Mouse (Mus musculus) frontal cortex, adult (tissue): ENCODE results near the gene Ptov1.

Experiments
- ATAC-seq: cut with Nextera tagmentation; 2 replicates; pipeline ENCODE4 v1.9.2; 2017; ENCODE audit warnings: mild to moderate bottlenecking, moderate library complexity, mixed read lengths; ENCODE audit not compliant: low TSS enrichment

The Ptov1 gene

DNA sequence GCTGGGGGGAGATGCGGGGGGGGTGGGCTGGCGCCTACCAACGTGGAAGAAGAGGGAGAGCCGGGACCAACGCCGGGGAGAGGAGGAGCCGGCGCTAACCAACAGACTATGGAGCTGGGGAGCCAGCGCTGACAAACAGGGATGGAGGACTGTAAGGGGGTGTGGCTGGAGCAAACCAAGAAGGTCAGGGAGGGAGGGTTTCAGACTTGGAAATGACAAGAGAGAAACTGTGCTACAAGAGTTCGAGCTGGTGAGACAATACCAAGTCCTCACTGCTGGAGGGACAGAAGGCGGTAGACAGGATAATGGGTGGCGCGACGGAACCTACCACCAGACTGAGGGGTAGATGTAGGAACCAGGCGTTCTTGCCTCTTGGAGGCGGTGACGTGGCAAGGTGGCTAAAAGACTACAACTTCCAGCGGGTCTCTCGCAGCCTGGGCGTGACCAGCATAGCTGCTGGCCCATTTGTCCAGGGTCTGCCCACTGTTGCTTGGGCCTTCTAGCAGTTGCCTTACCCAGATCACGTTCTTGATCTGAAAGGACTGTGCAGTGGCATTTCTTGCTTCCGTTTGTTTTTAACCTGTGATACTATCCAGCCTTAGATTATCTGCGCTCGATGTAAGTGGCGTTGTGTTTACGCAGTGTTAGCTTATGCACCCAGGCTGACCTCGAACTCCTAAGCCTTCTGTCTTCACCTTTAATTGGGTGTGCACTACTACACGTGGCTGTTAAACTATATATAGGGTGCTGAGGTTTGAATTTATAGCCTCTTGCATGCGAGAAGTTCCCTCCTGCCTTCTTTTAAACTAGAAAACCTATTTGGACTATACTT is at the start of gene Ptov1:
TSS of gene Ptov1 (minus strand) at position 92 of the 832 bp plus-strand sequence.
- peak; percentile 90 for ATAC-seq

DNA sequence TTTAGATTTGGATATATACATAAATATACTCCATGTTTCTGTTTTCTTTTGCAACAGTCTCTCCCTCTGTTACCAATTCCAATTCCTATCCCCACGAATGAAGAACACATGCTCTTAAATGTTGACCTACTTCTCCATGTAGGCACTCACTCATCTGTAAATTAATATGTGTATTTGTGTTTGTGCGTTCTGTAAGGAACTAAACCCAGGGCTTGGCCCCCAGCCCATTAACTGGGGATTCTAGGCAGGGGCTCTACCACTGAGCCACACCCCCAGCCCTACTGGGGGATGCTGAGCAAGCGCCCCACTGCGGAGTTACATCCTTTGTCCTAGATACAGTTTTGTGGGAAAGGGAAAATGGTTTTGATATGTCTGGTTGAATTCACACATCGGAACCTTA is 49.5 kb upstream of the Ptov1 start:
- no peak for ATAC-seq

DNA sequence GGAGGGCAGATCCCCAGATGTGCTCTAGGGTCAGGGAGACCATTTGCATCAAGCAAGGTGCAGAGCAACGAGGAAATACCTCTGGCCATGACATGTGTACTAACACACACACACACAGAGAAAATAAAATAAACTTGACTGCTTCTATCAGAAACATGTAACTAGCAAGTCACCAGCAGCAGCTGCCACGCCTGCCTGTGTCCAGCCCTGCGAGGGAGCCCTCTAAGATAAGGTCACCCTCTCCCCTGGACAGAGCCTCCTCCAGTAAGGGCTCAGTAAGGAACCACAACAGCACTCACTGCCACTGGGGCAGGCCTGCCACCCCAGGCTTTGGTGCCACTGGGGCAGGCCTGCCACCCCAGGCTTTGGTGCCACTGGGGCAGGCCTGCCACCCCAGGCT is 48.6 kb upstream of the Ptov1 start:
- ATAC-seq, result no peak

DNA sequence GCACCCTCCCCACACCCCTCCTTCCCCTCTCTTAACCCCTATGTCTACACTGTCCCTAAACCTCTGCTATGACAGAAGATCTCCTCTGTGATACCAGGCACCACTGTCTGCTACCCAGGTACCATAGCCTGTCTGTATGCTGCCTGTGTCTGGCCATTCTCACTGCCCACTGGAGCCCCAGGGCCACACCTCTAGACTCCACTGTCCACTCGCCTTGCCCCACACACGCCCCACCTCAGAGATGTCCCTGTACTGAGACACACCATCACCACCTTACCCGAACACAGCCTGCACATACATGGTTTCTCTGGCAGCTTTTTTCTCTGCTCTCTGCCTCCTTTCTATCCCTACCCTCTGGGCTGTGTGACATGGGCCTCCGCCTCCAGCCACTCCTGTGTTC is 47.3 kb upstream of the Ptov1 start:
- ATAC-seq, result no peak

DNA sequence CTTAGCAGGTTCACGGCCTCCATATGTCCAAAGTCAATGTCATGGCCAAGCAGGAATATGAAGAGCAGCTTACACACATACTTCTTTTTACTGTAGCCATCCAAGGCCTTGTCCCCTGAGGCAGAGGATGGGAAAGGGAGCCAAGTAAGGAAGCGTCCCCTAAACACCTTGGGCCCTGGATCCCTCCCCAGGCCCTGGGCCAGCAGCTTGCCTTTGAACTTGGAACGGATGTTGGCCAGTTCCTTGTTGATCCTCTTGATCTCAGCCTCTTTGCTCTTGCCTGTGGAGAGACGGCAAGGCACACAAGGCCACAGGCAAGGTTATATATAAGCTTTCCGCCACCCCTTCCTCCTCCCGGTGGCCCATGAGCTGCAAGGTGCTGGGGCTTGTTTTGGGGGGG is 46.6 kb upstream of the Ptov1 start:
- ATAC-seq, result no peak

DNA sequence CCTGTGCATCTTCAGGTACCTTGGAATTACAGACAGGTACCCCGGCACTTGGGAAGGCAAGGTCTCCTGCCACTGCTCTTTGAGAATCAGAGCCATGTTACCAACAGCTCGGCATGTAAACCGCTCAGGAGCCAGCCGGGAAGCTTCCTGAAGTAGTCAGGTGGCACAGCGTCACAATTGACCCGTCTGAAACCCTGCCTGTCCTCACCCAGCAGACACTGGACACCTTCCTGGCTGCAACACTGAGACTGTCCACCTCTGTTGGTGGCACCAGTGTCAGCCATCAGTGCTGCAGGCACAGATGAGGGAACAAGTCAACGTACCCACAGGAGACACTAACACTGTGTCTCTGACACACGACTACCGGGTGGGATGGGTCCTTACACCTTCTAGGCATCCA is 45.7 kb upstream of the Ptov1 start:
- ATAC-seq, result no peak

DNA sequence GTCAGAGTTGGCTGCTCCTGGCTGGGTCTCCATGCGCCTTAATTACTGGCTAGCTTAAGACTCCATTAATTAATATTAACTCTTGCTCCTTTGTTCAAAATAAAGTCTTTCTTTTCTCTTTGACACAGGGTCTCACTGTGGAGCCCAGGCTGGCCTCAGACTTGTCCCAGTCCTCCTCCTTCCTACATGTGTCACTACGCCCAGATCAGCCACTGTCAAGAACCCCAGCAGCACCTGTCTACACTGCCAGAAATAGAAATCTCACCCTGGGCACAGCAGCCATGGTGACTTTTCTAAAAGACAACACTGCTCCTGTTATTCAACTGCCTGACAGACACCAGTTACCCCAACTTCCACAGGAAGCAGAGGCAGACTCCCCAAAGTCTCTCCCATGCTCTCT is 44.8 kb upstream of the Ptov1 start:
- ATAC-seq, result no peak

DNA sequence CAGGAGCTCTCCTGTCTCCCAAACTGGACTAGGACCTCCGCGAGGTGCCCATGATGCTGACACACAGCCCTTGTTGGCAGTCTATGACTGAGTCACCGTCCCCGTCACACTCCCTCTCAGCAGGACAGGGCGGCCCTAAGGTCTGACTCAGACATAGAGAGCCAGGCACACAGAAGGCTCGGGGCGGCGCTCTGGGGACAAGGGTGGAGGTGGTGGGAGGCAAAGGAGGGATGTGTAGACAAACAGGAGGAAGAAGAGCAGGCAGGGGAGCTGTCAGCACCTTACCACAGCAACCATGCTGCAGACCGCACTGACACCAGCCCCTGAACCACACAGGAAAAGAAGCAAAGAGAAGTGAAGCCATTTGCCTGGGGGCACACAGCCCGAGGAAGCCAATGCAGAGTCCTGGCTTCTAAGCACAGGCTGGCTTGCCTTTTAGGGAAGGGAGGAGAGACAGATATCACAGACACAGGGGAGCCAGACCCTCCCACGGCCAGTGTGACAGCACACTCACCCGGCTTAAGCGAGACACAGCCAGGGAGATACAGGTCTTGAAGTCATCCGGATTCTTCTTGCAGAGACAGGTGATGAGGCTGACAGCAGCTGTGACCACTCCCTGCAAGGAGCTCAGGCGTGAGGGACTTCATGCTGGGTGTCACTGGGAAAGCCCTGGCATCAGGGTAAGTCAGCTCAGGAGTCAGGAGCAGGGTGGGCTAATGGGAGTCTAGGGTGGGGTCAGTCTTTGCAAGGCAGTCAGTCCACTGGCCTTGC is 39.3 kb upstream of the Ptov1 start:
- peak; percentile 18; the same call in 1 of the 2 replicates for ATAC-seq

DNA sequence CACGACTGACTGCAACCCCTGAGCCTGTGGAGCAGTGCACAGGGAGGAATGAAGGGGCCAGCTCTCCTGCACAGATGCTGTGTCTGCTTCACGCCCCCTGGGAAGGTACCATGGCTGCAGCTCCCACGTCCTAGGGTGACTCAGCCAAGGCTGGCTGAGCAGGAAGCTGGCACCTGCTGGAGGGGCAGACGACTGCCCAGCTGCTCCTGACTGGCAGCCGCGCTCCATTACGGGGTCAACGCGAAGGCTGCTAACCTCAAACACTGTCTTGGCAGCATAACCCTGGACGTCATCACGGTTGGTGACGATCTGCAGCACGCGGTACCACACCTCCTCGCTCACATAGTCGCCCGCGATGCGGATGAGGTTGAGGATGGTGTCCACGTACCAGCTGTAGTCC is 35.8 kb upstream of the Ptov1 start:
- ATAC-seq, result peak; percentile 42; the same call in 1 of the 2 replicates

DNA sequence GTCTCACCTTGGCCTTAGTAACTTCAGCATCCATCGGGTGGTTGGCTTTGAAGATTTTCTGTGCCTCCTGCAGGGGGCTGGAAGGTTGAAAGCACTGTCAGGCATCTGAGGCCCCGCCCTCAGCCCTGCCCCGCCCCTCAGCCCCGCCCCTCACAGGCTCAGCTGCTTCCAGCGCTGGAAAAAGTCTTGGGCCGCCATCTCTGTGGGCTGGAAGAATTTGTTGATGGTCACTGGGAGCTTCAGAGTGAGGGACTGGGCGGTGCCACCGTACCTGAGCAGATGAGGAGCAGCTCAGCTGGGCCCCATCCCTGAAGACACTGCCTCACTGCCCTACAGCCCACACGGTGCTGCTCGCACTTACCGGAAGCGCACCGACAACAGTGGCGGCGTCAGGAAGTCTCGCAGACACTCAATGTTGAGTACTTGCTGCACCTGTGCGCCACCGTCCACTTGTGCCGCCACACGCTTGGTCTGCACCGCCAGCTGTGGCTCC is 31.7 kb upstream of the Ptov1 start:
- ATAC-seq, result no peak

DNA sequence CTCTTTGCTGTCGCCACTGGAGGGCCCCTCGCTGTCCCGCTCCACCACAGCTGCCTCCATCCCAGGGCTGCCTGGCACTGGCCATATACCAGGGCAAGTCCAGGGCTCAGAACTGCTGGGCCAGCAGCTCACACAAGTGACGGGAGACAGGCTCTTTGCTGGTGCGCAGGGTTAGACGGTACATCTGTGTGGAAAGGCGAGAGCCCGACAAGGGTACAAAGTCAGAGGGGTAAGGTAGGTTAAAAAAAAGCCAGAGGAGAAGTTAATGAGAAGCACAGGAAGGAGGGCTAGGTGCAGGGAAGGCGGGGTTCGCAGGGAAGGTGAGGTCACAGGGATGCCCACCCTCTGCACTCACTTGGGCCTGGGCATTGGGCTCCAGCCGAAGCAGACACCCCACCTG is 31.0 kb upstream of the Ptov1 start:
- ATAC-seq, result no peak

DNA sequence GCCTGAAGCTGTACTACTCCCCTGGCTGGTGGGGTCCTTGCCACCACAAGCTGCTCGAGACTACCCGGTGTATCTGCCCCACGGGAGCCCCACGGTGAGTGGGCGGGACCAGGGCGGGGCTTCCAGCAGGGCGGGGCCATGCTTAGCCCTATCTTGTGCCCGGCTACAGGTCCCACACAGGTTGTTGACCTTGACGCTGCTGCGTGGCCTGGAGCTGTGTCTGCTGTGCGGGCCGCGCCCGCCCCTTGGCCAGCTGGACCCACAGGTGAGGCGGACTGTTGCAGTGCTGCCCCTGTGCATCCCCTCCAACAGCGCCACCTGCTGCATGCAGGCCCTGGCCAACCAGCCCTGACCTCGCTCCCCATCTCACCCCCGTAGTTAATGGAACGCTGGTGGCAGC is 29.0 kb upstream of the Ptov1 start:
- no peak for ATAC-seq

DNA sequence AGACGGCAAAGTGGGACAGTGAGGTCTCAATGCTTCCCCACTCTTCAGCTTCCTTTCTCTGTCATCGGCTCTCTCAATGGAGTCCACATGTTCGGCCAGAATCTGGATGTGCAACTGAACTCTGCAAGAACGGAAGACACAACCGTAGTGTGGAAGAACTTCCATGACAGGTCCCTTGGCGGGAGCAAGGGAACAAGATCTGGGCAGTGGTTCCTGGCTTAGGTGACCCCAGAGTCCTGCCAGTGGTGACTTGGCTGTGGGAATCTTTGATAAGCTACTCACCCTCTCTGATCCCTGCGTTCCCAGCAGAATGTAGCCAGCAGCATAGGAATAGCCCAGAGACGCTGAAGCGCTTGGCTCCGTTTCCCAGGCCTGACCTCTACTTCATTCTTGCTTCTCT is 26.9 kb upstream of the Ptov1 start:
- ATAC-seq, result no peak

DNA sequence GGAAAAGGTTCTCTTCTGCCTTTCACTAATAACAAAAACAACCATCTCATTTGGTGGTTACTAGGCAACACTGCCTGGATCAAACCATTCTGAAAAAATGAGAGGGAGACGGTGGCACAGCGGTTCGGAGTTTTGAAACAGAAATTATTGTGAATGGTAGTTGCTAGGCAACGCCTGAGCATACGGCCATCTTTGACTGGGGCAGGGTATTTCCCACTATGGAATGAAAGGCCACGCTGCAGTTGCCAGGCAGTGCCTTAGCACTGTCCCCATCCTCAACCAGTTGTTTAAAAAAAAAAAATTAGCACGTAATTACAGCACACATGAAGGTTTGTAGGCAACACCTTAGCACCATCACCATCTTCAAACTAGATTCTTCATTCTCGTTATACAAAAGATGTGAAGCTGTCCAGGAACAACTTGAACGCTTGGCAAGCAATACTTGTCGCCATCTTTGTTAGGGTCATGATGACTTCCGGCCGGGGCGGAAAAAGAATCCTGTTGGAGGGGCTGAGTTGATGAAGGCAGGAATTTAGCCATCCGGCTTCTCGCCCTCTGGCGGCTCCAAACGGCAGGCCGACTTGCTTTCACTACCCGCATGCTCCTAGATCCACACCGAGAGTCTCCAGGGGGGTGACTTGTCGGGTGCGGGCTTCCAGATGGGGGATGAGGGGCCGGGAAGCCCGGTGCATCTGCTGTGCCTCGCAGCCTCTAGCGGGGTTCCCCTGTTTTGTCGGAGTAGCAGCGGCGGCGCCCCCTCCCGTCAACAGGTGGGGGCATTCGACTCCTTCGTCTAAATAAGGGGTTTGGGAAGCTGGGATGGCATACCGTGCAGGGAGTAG is 26.2 kb upstream of the Ptov1 start, which contains the start of gene Fuz:
TSS of gene Fuz (plus strand) at position 487 of the 842 bp plus-strand sequence.
- ATAC-seq, result peak; percentile 59

DNA sequence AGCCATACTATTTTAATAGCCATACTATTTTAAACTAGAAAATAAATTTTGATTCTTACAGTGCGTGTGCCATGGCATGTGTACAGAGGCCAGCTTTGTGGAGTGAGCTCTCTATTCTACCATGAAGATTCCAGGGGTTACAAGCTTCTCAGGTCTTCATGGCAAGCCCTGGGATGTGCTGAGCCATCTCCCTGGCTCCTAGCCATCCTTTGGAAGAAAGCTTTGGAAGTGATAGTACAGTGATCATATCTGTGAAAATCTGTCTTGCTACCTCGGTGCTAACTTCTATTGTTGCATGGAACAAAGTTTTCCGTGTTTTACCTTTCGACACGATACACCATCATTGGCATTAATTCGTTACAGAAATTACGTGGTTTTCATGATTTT is 25.6 kb upstream of the Ptov1 start:
- no peak for ATAC-seq

DNA sequence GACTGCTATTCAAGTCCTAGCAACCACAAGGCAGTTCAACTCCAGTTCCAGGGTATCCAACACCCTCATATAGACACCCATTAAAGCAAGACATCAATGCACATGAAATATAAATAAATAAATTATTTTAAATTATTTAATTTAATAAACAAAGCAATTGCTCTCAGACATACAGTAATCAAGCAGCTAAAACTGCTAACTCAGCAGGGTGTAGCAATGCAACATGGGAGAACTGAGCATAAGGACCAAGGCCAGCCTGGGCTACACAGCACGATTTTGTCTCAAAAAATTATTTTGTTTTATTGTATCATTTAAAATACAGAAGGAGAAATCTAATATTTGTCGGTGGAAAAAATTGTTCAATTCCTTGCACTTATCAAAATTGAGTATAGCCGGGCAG is 24.6 kb upstream of the Ptov1 start:
- no peak for ATAC-seq

DNA sequence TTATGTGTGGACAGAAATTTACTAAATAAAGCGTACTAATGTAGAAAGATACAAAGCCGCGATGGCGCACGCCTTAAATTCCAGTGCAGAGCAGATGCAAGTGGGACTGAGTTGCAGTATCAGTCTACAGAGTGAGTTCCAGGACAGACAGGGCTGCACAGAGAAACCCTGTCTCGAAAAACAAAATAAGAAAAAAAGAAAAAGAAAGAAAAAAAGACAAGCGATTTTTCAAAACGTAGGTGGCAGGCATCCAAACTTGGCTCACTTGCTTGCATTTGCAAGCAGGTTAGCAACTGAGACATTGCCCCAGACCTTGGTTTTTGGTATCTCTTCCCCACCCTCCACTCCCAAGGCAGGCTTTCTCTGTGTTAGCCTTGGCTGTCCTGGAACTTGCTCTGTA is 23.6 kb upstream of the Ptov1 start:
- ATAC-seq, result no peak

DNA sequence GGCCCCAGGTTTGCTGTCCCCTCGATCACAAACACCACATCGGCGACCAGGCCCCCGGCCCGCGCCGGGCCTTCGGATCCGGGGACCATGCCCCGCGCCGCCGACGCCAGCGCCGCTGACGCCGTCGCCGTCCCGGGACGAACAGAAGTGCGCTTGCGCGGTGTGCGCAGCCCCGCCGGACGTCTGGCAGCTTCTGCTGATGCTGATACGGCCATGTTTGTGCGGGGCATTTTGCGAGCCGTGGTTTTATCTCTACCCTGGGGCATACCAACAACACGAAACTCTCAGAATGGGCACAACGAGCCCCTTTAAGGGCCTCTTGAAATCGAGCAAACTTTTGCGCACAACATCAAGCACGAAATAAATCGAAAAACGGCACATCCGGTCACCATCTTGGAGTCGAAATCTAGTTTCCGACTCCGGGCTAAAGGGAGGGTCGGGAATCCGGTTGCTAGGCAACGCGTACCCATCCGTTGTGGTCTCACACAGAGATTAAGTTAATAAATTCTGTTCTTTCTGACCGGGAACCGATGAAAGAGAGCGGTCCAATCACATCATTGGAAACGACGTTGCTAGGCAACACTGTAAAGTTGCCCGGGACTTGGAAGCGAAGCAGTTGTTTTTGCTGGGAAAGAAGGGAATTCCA is 22.8 kb upstream of the Ptov1 start, which contains the start of gene Med25:
TSS of gene Med25 (minus strand) at position 437 of the 646 bp plus-strand sequence.
- ATAC-seq, result peak; percentile 60

DNA sequence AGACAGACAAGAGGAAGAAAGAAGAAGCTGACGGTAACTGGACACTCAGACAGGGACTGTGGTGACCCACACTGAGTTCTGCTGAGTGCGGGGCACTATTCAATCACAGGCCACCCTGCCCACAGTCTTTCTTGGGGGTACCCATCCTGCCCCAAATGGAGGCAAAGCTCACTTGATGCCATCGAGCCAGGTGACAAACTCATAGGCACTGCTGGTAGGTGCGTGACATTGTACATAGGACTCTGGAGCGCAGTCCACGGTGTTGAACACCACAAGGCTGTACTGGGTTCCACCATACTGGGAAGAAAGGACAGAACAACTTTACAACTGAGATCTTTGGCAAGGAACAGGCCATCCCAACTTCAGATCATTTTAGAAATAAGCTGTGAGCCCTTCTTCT is 22.0 kb upstream of the Ptov1 start:
- no peak for ATAC-seq

DNA sequence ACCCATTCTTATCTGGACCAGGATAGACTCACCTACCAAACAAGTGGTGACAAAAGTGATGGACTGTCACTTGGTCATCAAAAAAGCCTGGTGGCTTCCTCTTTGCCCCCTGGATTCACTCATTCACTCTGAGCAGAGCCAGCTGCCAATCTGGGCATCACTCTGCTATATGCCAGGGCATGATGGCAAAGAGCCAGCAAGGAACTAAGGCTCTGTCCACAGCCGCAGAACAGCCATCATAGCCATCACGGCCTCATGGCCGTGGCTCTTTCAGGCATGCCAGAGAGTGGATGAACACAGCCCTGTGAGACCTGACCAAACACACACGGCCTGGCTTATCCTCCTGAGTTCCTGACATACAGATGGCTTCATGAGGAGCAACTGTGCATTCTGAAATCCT is 21.1 kb upstream of the Ptov1 start:
- ATAC-seq, result no peak

DNA sequence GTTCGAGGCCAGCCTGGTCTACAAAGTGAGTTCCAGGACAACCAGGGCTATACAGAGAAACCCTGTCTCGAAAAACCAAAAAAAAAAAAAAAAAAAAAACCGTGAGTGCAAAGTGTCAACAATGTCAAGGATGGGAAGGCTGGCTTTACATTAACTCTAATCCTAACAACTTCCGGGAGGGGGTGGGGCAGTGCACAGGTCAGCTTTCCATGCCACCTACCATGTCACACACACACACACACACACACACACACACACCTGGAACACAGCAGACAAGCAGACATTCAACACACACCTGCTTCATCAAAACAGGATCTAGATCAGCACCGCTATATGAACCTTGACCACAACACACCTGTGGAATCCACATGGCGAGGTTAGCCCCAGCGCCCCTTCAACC is 20.6 kb upstream of the Ptov1 start:
- no peak for ATAC-seq
